Mouse (Mus musculus): ENCODE measurements around the gene Rem2. TPM values are rescaled to one million over a fixed set of nuclear protein-coding genes. Genes with fewer than 3 reads are reported as not detected.

Gene Rem2
- polyA plus RNA-seq, 1 experiment: 4.0 TPM

GRCm38 (mm10) chr14:54454669-54455528, 21.0 kb upstream of the Rem2 start:
- H3K27ac ChIP-seq (ENCODE audit: insufficient read depth, low read length): no peak overlapping the region
- no peak overlapping the region for H3K4me3 ChIP-seq (ENCODE audit: low read depth, low read length)
- H3K9me3 ChIP-seq (replicated peaks; ENCODE audit: control insufficient read depth, insufficient read depth, low read length, poor library complexity, severe bottlenecking): no peaks in the 10 kb centered on the region
- peaks cover 1% of the 10 kb centered on the region; the same call in 1 of the 2 replicates for H3K27me3 ChIP-seq (ENCODE audit: control insufficient read depth, insufficient read depth, low read length, poor library complexity, severe bottlenecking)
- no peak overlapping the region for H3K9ac ChIP-seq (ENCODE audit: low read depth, poor library complexity, severe bottlenecking)
- H3K36me3 ChIP-seq (ENCODE audit: control insufficient read depth, insufficient read depth, low read length, poor library complexity, severe bottlenecking): no peaks in the 10 kb centered on the region
- no peaks in the 10 kb centered on the region for H3K4me1 ChIP-seq (ENCODE audit: control insufficient read depth, insufficient read depth, low read length)
- TF ChIP-seq POLR2A (IDR thresholded peaks at IDR 0.05; ENCODE audit: insufficient read depth, low read length): no peak
- no peak for TF ChIP-seq CTCF (IDR thresholded peaks at IDR 0.05; ENCODE audit: low read depth, low read length)

GRCm38 (mm10) chr14:54457907-54458569, 17.9 kb upstream of the Rem2 start:
- H3K36me3 ChIP-seq (ENCODE audit: control insufficient read depth, insufficient read depth, low read length, poor library complexity, severe bottlenecking): no peaks in the 10 kb centered on the region
- no peak overlapping the region for H3K4me3 ChIP-seq (ENCODE audit: low read depth, low read length)
- H3K9ac ChIP-seq (ENCODE audit: low read depth, poor library complexity, severe bottlenecking): no peak overlapping the region
- no peak for TF ChIP-seq EP300 (IDR thresholded peaks at IDR 0.05; ENCODE audit: insufficient read depth, low read depth, low read length)
- no peak for TF ChIP-seq POLR2A (IDR thresholded peaks at IDR 0.05; ENCODE audit: insufficient read depth, low read length)
- TF ChIP-seq CTCF (IDR thresholded peaks at IDR 0.05; ENCODE audit: low read depth, low read length): no peak
- H3K27ac ChIP-seq (ENCODE audit: insufficient read depth, low read length): no peak overlapping the region
- no peaks in the 10 kb centered on the region for H3K9me3 ChIP-seq (replicated peaks; ENCODE audit: control insufficient read depth, insufficient read depth, low read length, poor library complexity, severe bottlenecking)
- H3K27me3 ChIP-seq (ENCODE audit: control insufficient read depth, insufficient read depth, low read length, poor library complexity, severe bottlenecking): peaks cover 1% of the 10 kb centered on the region; the same call in 1 of the 2 replicates
- H3K4me1 ChIP-seq (ENCODE audit: control insufficient read depth, insufficient read depth, low read length): no peaks in the 10 kb centered on the region

- H3K36me3 ChIP-seq (ENCODE audit: control insufficient read depth, insufficient read depth, low read length, poor library complexity, severe bottlenecking): no peaks in the 10 kb centered on the region
- no peak overlapping the region for H3K4me3 ChIP-seq (ENCODE audit: low read depth, low read length)
- TF ChIP-seq EP300 (IDR thresholded peaks at IDR 0.05; ENCODE audit: insufficient read depth, low read depth, low read length) (no peak), CTCF (IDR thresholded peaks at IDR 0.05; ENCODE audit: low read depth, low read length) (no peak), POLR2A (IDR thresholded peaks at IDR 0.05; ENCODE audit: insufficient read depth, low read length) (no peak)
- H3K9ac ChIP-seq (ENCODE audit: low read depth, poor library complexity, severe bottlenecking): no peak overlapping the region
- H3K27me3 ChIP-seq (ENCODE audit: control insufficient read depth, insufficient read depth, low read length, poor library complexity, severe bottlenecking): peaks cover 1% of the 10 kb centered on the region; the same call in 1 of the 2 replicates
- no peaks in the 10 kb centered on the region for H3K9me3 ChIP-seq (replicated peaks; ENCODE audit: control insufficient read depth, insufficient read depth, low read length, poor library complexity, severe bottlenecking)
- no peak overlapping the region for H3K27ac ChIP-seq (ENCODE audit: insufficient read depth, low read length)
- H3K4me1 ChIP-seq (ENCODE audit: control insufficient read depth, insufficient read depth, low read length): no peaks in the 10 kb centered on the region
These were observed 13.8 kb upstream of the Rem2 start for GRCm38 (mm10) chr14:54462146-54462545.

GRCm38 (mm10) chr14:54463108-54463958, 12.6 kb upstream of the Rem2 start:
- H3K27ac ChIP-seq (ENCODE audit: insufficient read depth, low read length): peak overlapping the region; percentile 68
- no peaks in the 10 kb centered on the region for H3K9me3 ChIP-seq (replicated peaks; ENCODE audit: control insufficient read depth, insufficient read depth, low read length, poor library complexity, severe bottlenecking)
- 0 out of 2 replicates have a peak overlapping the region, but pooled peaks have one; percentile 84 for H3K9ac ChIP-seq (ENCODE audit: low read depth, poor library complexity, severe bottlenecking)
- peak overlapping the region; percentile 59 for H3K4me3 ChIP-seq (ENCODE audit: low read depth, low read length)
- TF ChIP-seq CTCF (IDR thresholded peaks at IDR 0.05; ENCODE audit: low read depth, low read length) (no peak), POLR2A (IDR thresholded peaks at IDR 0.05; ENCODE audit: insufficient read depth, low read length) (no peak), EP300 (IDR thresholded peaks at IDR 0.05; ENCODE audit: insufficient read depth, low read depth, low read length) (no peak)
- no peaks in the 10 kb centered on the region for H3K4me1 ChIP-seq (ENCODE audit: control insufficient read depth, insufficient read depth, low read length)
- H3K36me3 ChIP-seq (ENCODE audit: control insufficient read depth, insufficient read depth, low read length, poor library complexity, severe bottlenecking): no peaks in the 10 kb centered on the region
- no peaks in the 10 kb centered on the region for H3K27me3 ChIP-seq (ENCODE audit: control insufficient read depth, insufficient read depth, low read length, poor library complexity, severe bottlenecking)

- TF ChIP-seq POLR2A (IDR thresholded peaks at IDR 0.05; ENCODE audit: insufficient read depth, low read length) (peak; percentile 33), EP300 (IDR thresholded peaks at IDR 0.05; ENCODE audit: insufficient read depth, low read depth, low read length) (no peak), CTCF (IDR thresholded peaks at IDR 0.05; ENCODE audit: low read depth, low read length) (no peak)
- Histone ChIP-seq H3K27ac (ENCODE audit: insufficient read depth, low read length) (peak within 1 kb of the TSS; percentile 68), H3K4me1 (ENCODE audit: control insufficient read depth, insufficient read depth, low read length) (no peaks in the 10 kb centered on the region), H3K4me3 (ENCODE audit: low read depth, low read length) (peak within 1 kb of the TSS; percentile 87), H3K9ac (ENCODE audit: low read depth, poor library complexity, severe bottlenecking) (peak within 1 kb of the TSS; percentile 84), H3K36me3 (ENCODE audit: control insufficient read depth, insufficient read depth, low read length, poor library complexity, severe bottlenecking) (no peaks in the 10 kb centered on the region), H3K9me3 (replicated peaks; ENCODE audit: control insufficient read depth, insufficient read depth, low read length, poor library complexity, severe bottlenecking) (no peaks in the 10 kb centered on the region), H3K27me3 (ENCODE audit: control insufficient read depth, insufficient read depth, low read length, poor library complexity, severe bottlenecking) (no peaks in the 10 kb centered on the region)
These were observed 12.0 kb upstream of the Rem2 start, which contains the start of gene Lrp10 for GRCm38 (mm10) chr14:54463959-54464292. Gene Lrp10, plus strand, starts transcription at chr14:54464137.
